Mouse (Mus musculus): Measurements from ENCODE around the gene Rnf11. TPM values are rescaled to one million over a fixed set of nuclear protein-coding genes. Genes with fewer than 3 reads are reported as not detected.

Rnf11 gene
- total and polyA plus RNA-seq, 3 experiments = 8.6 to 8.7 TPM; not detected in 1

DNA sequence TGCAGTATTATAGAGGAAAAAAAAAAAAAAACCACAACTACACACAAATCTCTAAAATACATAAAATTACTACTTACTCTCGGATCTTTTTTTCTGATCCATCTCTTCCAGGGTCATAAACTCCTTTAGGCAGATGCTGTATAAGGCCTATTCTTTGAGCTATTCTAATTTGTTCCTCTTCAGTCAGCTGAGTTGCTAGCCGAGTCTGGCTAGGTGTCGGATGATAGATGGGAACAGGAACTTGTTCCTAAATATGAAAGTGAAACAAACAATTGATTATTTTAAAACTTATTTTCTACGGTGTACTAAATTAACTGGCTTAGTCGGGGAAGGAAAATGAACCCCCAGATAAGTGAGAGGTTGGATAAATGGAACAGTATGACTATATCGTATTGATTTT lies 27.7 kb downstream of the Rnf11 start:
- Histone ChIP-seq H3K4me3 (ENCODE audit: control insufficient read depth in 1 of 2, insufficient read depth in 1 of 2, low read depth in 2 of 2, low read length in 2 of 2) (no peak overlapping the region), H3K36me3 (ENCODE audit: control insufficient read depth in 1 of 2, insufficient read depth in 2 of 2, low read length in 2 of 2) (peaks cover 0 to 10% of the 10 kb centered on the region in 2 experiments), H3K4me1 (ENCODE audit: control insufficient read depth in 1 of 2, insufficient read depth in 2 of 2, low read length in 2 of 2) (no peaks in the 10 kb centered on the region), H3K79me2 (ENCODE audit: control insufficient read depth, insufficient read depth, low read length, poor library complexity) (no peaks in the 10 kb centered on the region; the same call in 1 of the 2 replicates), H3K27me3 (ENCODE audit: control insufficient read depth in 1 of 2, insufficient read depth in 2 of 2, low read length in 2 of 2) (no peaks in the 10 kb centered on the region), H3K27ac (ENCODE audit: control insufficient read depth, low read depth, low read length) (no peak overlapping the region), H3K9me3 (replicated peaks; ENCODE audit: insufficient read depth, low read length) (no peaks in the 10 kb centered on the region), H3K9ac (ENCODE audit: control insufficient read depth, low read depth, low read length, poor library complexity, severe bottlenecking) (no peak overlapping the region)
- TF ChIP-seq ZMIZ1 (IDR thresholded peaks at IDR 0.05; ENCODE audit: low read depth, low read length) = no peak
- TF ChIP-seq RCOR1 (IDR thresholded peaks at IDR 0.05; ENCODE audit: low read depth, low read length) = no peak
- no peak for TF ChIP-seq JUND (IDR thresholded peaks at IDR 0.05; ENCODE audit: low read depth, low read length)
- TF ChIP-seq ETS1 (IDR thresholded peaks at IDR 0.05; ENCODE audit: low read depth, low read length) = no peak
- DNase-seq (ENCODE audit: low read depth, low spot score) = no peak

DNA sequence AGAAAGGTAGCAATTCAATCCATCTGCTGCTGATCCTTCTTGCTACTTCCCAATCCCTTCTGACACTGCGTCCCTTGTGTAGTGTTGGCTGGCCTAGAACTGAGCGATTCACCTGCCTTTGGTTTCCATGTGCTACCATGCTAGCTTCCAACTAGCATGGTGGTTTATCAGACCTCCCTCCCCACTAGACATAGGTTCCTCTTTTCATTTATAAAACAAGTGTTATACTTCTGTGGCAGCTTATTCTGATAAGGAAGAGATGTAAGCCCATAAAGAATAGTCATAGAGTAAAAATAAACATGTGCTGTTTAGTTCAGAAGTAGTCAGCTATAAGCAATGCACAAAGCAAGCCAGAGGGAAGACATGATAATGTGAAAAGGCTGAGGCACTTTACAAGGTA lies 36.0 kb downstream of the Rnf11 start:
- Histone ChIP-seq H3K79me2 (ENCODE audit: control insufficient read depth, insufficient read depth, low read length, poor library complexity) (no peaks in the 10 kb centered on the region), H3K9ac (ENCODE audit: control insufficient read depth, low read depth, low read length, poor library complexity, severe bottlenecking) (no peak overlapping the region), H3K36me3 (ENCODE audit: control insufficient read depth in 1 of 2, insufficient read depth in 2 of 2, low read length in 2 of 2) (peaks cover 0 to 56% of the 10 kb centered on the region in 2 experiments; a peak in 3 of 4 replicates), H3K4me3 (ENCODE audit: control insufficient read depth in 1 of 2, insufficient read depth in 1 of 2, low read depth in 2 of 2, low read length in 2 of 2) (no peak overlapping the region), H3K27ac (ENCODE audit: control insufficient read depth, low read depth, low read length) (peak overlapping the region; percentile 78), H3K4me1 (ENCODE audit: control insufficient read depth in 1 of 2, insufficient read depth in 2 of 2, low read length in 2 of 2) (peaks cover 29 to 40% of the 10 kb centered on the region in 2 experiments), H3K9me3 (replicated peaks; ENCODE audit: insufficient read depth, low read length) (no peaks in the 10 kb centered on the region), H3K27me3 (ENCODE audit: control insufficient read depth in 1 of 2, insufficient read depth in 2 of 2, low read length in 2 of 2) (no peaks in the 10 kb centered on the region)
- peak; percentile 88 for DNase-seq (ENCODE audit: low read depth, low spot score)
- TF ChIP-seq ZNF384 (IDR thresholded peaks at IDR 0.05; ENCODE audit: low read depth, low read length) = no peak
- TF ChIP-seq POLR2A (IDR thresholded peaks at IDR 0.05; ENCODE audit: control insufficient read depth in 1 of 2, insufficient read depth in 1 of 2, low read depth in 1 of 2, low read length in 2 of 2, poor library complexity in 1 of 2) = no peak
- peak; percentile 81 for TF ChIP-seq MXI1 (IDR thresholded peaks at IDR 0.05; ENCODE audit: low read depth, low read length)
- TF ChIP-seq GATA1 (IDR thresholded peaks at IDR 0.05; ENCODE audit: low read depth, low read length) = peak; percentile 87
- TF ChIP-seq MYC (IDR thresholded peaks at IDR 0.05; ENCODE audit: low read depth, low read length) = peak; percentile 94
- TF ChIP-seq MEF2A (IDR thresholded peaks at IDR 0.05; ENCODE audit: extremely low read depth, insufficient replicate concordance, low read depth, low read length, poor library complexity, severe bottlenecking) = peak; percentile 86; the same call in 1 of the 2 replicates
- TF ChIP-seq TAL1 (IDR thresholded peaks at IDR 0.05; ENCODE audit: low read length) = peak; percentile 46
- peak; percentile 69 for TF ChIP-seq TCF12 (IDR thresholded peaks at IDR 0.05; ENCODE audit: low read depth, low read length)
- no peak for TF ChIP-seq E2F4 (IDR thresholded peaks at IDR 0.05; ENCODE audit: borderline replicate concordance, low read depth, low read length)
- TF ChIP-seq SIN3A (IDR thresholded peaks at IDR 0.05; ENCODE audit: low read length) = peak; percentile 81
- peak; percentile 77 for TF ChIP-seq RCOR1 (IDR thresholded peaks at IDR 0.05; ENCODE audit: low read depth, low read length)
- peak; percentile 87 for TF ChIP-seq ETS1 (IDR thresholded peaks at IDR 0.05; ENCODE audit: low read depth, low read length)
- TF ChIP-seq MAFK (IDR thresholded peaks at IDR 0.05; ENCODE audit: borderline replicate concordance, low read depth, low read length) = no peak
- TF ChIP-seq NRF1 (IDR thresholded peaks at IDR 0.05; ENCODE audit: insufficient read depth, low read depth, low read length, poor library complexity, severe bottlenecking) = no peak
- TF ChIP-seq ZKSCAN1 (IDR thresholded peaks at IDR 0.05; ENCODE audit: low read depth, low read length) = no peak
- no peak for TF ChIP-seq MYB (IDR thresholded peaks at IDR 0.05; ENCODE audit: low read depth, low read length)
- TF ChIP-seq USF1 (IDR thresholded peaks at IDR 0.05; ENCODE audit: low read depth, low read length) = no peak
- TF ChIP-seq JUND (IDR thresholded peaks at IDR 0.05; ENCODE audit: low read depth, low read length) = no peak
- TF ChIP-seq GABPA (IDR thresholded peaks at IDR 0.05; ENCODE audit: low read depth, low read length) = no peak
- TF ChIP-seq EP300 (IDR thresholded peaks at IDR 0.05; ENCODE audit: low read depth in 1 of 2, low read length in 2 of 2) = peak; percentile 72 to 81
- TF ChIP-seq MAZ (IDR thresholded peaks at IDR 0.05; ENCODE audit: low read depth, low read length) = no peak
- TF ChIP-seq MAX (IDR thresholded peaks at IDR 0.05; ENCODE audit: low read length) = peak; percentile 60; the same call in 1 of the 2 replicates
- no peak; the same call in 1 of the 2 replicates for TF ChIP-seq BHLHE40 (IDR thresholded peaks at IDR 0.05; ENCODE audit: borderline replicate concordance, low read depth, low read length)
